In the genomic region with DNA sequence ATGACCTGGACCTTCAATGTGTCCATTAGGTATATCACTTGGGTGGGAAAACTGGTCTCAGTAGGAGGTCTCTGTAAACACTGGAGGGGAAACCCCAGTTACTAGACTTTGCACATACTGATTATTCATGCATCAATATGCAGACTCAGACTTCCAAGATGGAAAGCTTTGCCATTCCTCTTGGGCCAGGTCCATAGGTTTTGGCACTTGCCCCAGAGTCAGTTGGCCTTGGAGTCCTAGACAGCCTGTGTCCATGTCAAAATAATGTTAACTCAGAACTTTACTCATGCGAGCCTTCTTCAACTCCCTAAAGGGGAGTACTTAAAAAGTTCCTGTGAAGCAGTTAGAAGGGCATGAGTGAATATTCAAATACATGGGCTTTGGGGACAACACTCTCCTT, we compare ENCODE assay signal across 18 mouse cellular contexts.
"Had no signal": no experiment of that assay in that cellular context is flagged by ENCODE, and none has a peak within 500 bp of the region (broad histone marks: within the 10 kb centered on the region; RNA-seq: fewer than 3 reads in every experiment).

No protein-coding gene starts in this region.

- ATAC-seq: liver, postnatal 0 days; lung, postnatal 0 days; midbrain, embryonic 13.5 days had no signal

- H3K9me3 ChIP-seq: limb, embryonic 12.5 days; limb, embryonic 15.5 days; midbrain, embryonic 13.5 days; neural tube, embryonic 13.5 days had no signal

- H3K4me3 ChIP-seq: layer of hippocampus, adult 2 months; limb, embryonic 12.5 days; limb, embryonic 15.5 days; midbrain, embryonic 13.5 days; myocyte; neural tube, embryonic 13.5 days had no signal

- DNase-seq: kidney, adult 2 months; kidney, postnatal 25 days; layer of hippocampus, adult 9-11 months; liver, postnatal 0 days; lung, embryonic 14.5 days; thymus, adult 18-20 months; thymus, postnatal 36 days had no signal

- H3K4me2 ChIP-seq: limb, embryonic 12.5 days; limb, embryonic 15.5 days; liver, embryonic 11.5 days; lung, embryonic 14.5 days; midbrain, embryonic 13.5 days; neural tube, embryonic 13.5 days had no signal

- H3K36me3 ChIP-seq: limb, embryonic 12.5 days; limb, embryonic 15.5 days; midbrain, embryonic 13.5 days; neural tube, embryonic 13.5 days had no signal

- H3K4me1 ChIP-seq: limb, embryonic 12.5 days; limb, embryonic 15.5 days; midbrain, embryonic 13.5 days had no signal

- H3K9ac ChIP-seq: limb, embryonic 12.5 days; limb, embryonic 15.5 days; liver, embryonic 14.5 days; liver, postnatal 0 days; lung, embryonic 14.5 days; midbrain, embryonic 13.5 days; neural tube, embryonic 13.5 days had no signal

- H3K27ac ChIP-seq: kidney, postnatal 0 days; layer of hippocampus, adult 2 months; limb, embryonic 12.5 days; limb, embryonic 15.5 days; liver, embryonic 14.5 days; macrophage; midbrain, embryonic 13.5 days; neural tube, embryonic 13.5 days had no signal

- H3K27me3 ChIP-seq: limb, embryonic 12.5 days; limb, embryonic 15.5 days; midbrain, embryonic 13.5 days; neural tube, embryonic 13.5 days had no signal
